Mouse (Mus musculus): ENCODE results near the gene Mrpl51. TPM values are rescaled to one million over a fixed set of nuclear protein-coding genes. Genes with fewer than 3 reads are reported as not detected.

The Mrpl51 gene
- 27.5 TPM for total RNA-seq (2023)

GRCm38 (mm10) chr6:125191332-125192015 lies at the start of gene Mrpl51, which contains the start of gene Ncapd2:
Gene Mrpl51 (plus strand): TSS chr6:125191801.
Gene Ncapd2 (minus strand): TSS chr6:125191701.

GRCm38 (mm10) chr6:125145001-125145400 lies 46.6 kb upstream of the Mrpl51 start, which contains the start of gene Iffo1:
Gene Iffo1 (plus strand): TSS chr6:125145241.

GRCm38 (mm10) chr6:125166051-125166751 lies 25.4 kb upstream of the Mrpl51 start, which contains the start of gene Gapdh:
Gene Gapdh (minus strand): TSS chr6:125166467.

GRCm38 (mm10) chr6:125215148-125215954 lies 23.8 kb downstream of the Mrpl51 start, which contains the start of gene Vamp1:
Gene Vamp1 (plus strand): TSS chr6:125215551.

GRCm38 (mm10) chr6:125231117-125232044 lies 39.8 kb downstream of the Mrpl51 start, which contains the start of gene Tapbpl:
Gene Tapbpl (minus strand): TSS chr6:125231860.

GRCm38 (mm10) chr6:125236782-125237181 lies 45.2 kb downstream of the Mrpl51 start, which contains the start of gene Cd27:
Gene Cd27 (minus strand): TSS chr6:125237010.

Other genes starting within 250 kb of the Mrpl51 start
- 33.3 TPM for gene Cops7a, start 226.3 kb upstream of the Mrpl51 start, total RNA-seq (2023)
- gene Pianp, start 195.1 kb upstream of the Mrpl51 start, total RNA-seq (2023), result 0.21 TPM
- 68.9 TPM for gene Zfp384, start 182.7 kb upstream of the Mrpl51 start, total RNA-seq (2023)
- gene Ing4, start 152.0 kb upstream of the Mrpl51 start, total RNA-seq (2023), result 83.2 TPM
- gene Acrbp, start 142.1 kb upstream of the Mrpl51 start, total RNA-seq (2023), result 15.9 TPM
- gene Lpar5, start 123.9 kb upstream of the Mrpl51 start, total RNA-seq (2023), result 17.4 TPM
- 272 TPM for gene Chd4, start 95.8 kb upstream of the Mrpl51 start, total RNA-seq (2023)
- gene Nop2, start 59.9 kb upstream of the Mrpl51 start, total RNA-seq (2023), result 43.1 TPM
- 29.9 TPM for gene Iffo1, start 46.6 kb upstream of the Mrpl51 start, total RNA-seq (2023)
- gene Gapdh, start 25.3 kb upstream of the Mrpl51 start, total RNA-seq (2023), result 391 TPM
- 42.1 TPM for gene Ncapd2, start 100 bp upstream of the Mrpl51 start, total RNA-seq (2023)
- gene Vamp1, start 23.8 kb downstream of the Mrpl51 start, total RNA-seq (2023), result 93.5 TPM
- 51.6 TPM for gene Tapbpl, start 40.1 kb downstream of the Mrpl51 start, total RNA-seq (2023)
- 218 TPM for gene Cd27, start 45.2 kb downstream of the Mrpl51 start, total RNA-seq (2023)
- gene Tuba3a, start 94.2 kb downstream of the Mrpl51 start, total RNA-seq (2023), result not detected
- 1.4 TPM for gene Ltbr, start 122.1 kb downstream of the Mrpl51 start, total RNA-seq (2023)
- gene Scnn1a, start 128.9 kb downstream of the Mrpl51 start, total RNA-seq (2023), result not detected
- gene Tnfrsf1a, start 157.6 kb downstream of the Mrpl51 start, total RNA-seq (2023), result 46.5 TPM
- not detected for gene Plekhg6, start 189.0 kb downstream of the Mrpl51 start, total RNA-seq (2023)

Measured in CD8-positive naive resting alpha-beta T cell, adult 57 days (primary cell).